In genomic region chr10:98744246-98744645, GRCm38 (mm10) we compare ENCODE assay signal across 10 mouse cellular contexts.
DNase-seq lines count a peak whose midpoint lies in the region; ATAC-seq lines count a peak whose summit lies in the region.
"Had no signal": no experiment of that assay in that cellular context is flagged by ENCODE, and none has a peak within 500 bp of the region (broad histone marks: within the 10 kb centered on the region; RNA-seq: fewer than 3 reads in every experiment).

No protein-coding gene starts in this region.

- no peaks in the 10 kb centered on the region for H3K36me3 ChIP-seq in midbrain, embryonic 14.5 days (ENCODE audit: control insufficient read depth, insufficient read depth, low read length)
- H3K36me3 ChIP-seq: embryonic facial prominence, embryonic 13.5 days had no signal

- no peak overlapping the region for H3K4me3 ChIP-seq in midbrain, embryonic 14.5 days (replicated peaks; ENCODE audit: low read depth, low read length)
- H3K4me3 ChIP-seq: embryonic facial prominence, embryonic 13.5 days had no signal

- peak; percentile 96 for ATAC-seq in granulocyte monocyte progenitor cell, adult 5-6 weeks (replicated peaks; ENCODE audit: poor library complexity, severe bottlenecking)
- ATAC-seq in megakaryocyte, adult 5-6 weeks (ENCODE audit: poor library complexity, severe bottlenecking) = peak; percentile 94
- ATAC-seq in midbrain, embryonic 14.5 days (ENCODE audit: low FRiP score, low TSS enrichment) = no peak

- no peak overlapping the region for H3K4me2 ChIP-seq in midbrain, embryonic 14.5 days (ENCODE audit: low read length)
- H3K4me2 ChIP-seq: embryonic facial prominence, embryonic 13.5 days had no signal

- no peak overlapping the region for H3K9ac ChIP-seq in midbrain, embryonic 14.5 days (replicated peaks; ENCODE audit: low read length)
- H3K9ac ChIP-seq: embryonic facial prominence, embryonic 13.5 days had no signal

- H3K27ac ChIP-seq in midbrain, embryonic 14.5 days (replicated peaks; ENCODE audit: low read depth, low read length) = no peak overlapping the region
- H3K27ac ChIP-seq: embryonic facial prominence, embryonic 13.5 days had no signal

- 0 out of 2 replicates have a peak, but pooled peaks cover 2% of the 10 kb centered on the region for H3K4me1 ChIP-seq in midbrain, embryonic 14.5 days (ENCODE audit: control insufficient read depth, insufficient read depth, low read length)

- no peaks in the 10 kb centered on the region for H3K9me3 ChIP-seq in midbrain, embryonic 14.5 days (ENCODE audit: control insufficient read depth, low read length)
- H3K9me3 ChIP-seq: embryonic facial prominence, embryonic 13.5 days had no signal

- no peaks in the 10 kb centered on the region for H3K27me3 ChIP-seq in midbrain, embryonic 14.5 days (ENCODE audit: control insufficient read depth, insufficient read depth, low read length)
- H3K27me3 ChIP-seq: embryonic facial prominence, embryonic 13.5 days had no signal

- DNase-seq in heart, adult 8-10 months (ENCODE audit: low spot score) = peak; percentile 46
- no peak for DNase-seq in heart, postnatal 4 days
- DNase-seq in CD4-positive, CD25-positive, alpha-beta regulatory T cell, adult 2 months (ENCODE audit: low read depth, low spot score) = peak; percentile 85
- no peak for DNase-seq in urinary bladder, adult 2 months (ENCODE audit: low spot score)
- no peak for DNase-seq in midbrain, embryonic 14.5 days
- DNase-seq in layer of hippocampus, postnatal 14 days (ENCODE audit: low spot score in 2 of 2) = no peak
- DNase-seq: right cerebral cortex, adult 18-20 months had no signal

- 34% methylated on average over 6 of the region's 6 CpGs for WGBS in midbrain, embryonic 14.5 days

Comparison
In these comparisons a context has a peak if more than half of its experiments do, and no peak if none do; other contexts are left out.
1. DNase-seq: peak in heart, adult 8-10 months (single experiment) and CD4-positive, CD25-positive, alpha-beta regulatory T cell, adult 2 months (single experiment); none in heart, postnatal 4 days (single experiment), urinary bladder, adult 2 months (single experiment), midbrain, embryonic 14.5 days (single experiment) and layer of hippocampus, postnatal 14 days (0 of 2).